13 mouse cellular contexts compared by ENCODE assay signal in the genomic region with DNA sequence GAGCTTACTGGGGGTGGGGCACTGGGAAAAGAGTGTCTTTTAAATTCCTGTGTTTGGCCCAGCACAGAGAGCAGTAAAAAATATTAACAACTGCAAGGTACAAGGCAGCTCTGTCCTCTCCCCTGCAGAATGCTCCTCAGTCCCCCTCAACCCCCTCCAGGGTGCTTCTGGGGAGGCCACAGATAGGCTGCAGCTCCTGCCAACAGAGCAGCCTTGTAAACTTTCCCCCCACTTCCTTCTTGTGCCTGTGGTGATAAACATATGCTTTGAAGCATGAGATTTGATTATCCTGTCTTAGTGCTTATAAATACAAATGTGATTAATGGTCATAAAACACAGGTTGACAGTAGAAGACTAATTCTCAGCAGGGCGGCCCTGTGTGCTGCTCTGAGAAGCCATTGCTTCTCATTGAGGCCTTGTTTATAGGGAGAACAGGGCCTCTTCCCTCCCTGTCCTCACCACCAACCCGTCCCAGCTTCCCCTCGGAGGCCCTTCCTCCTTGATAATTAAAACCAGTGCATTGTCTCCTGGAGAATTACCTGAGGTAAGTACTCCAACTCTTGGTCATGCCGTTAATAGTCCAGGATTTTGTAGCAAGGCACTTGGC. TPM values are rescaled to one million over a fixed set of nuclear protein-coding genes. Genes with fewer than 3 reads are reported as not detected.
A peak's percentile ranks its signal among the peaks of the same experiment; 100 is the strongest.
DNase-seq lines count a peak whose midpoint lies in the region; ATAC-seq and TF ChIP-seq lines count a peak whose summit lies in the region.
"Had no signal": no experiment of that assay in that cellular context is flagged by ENCODE, and none has a peak within 500 bp of the region (broad histone marks: within the 10 kb centered on the region; RNA-seq: fewer than 3 reads in every experiment).

No protein-coding gene starts in this region.

- H3K9ac ChIP-seq in kidney, postnatal 0 days (ENCODE audit: low read depth, low read length) = no peak overlapping the region
- no peak overlapping the region for H3K9ac ChIP-seq in hindbrain, postnatal 0 days (replicated peaks; ENCODE audit: low read length)
- H3K9ac ChIP-seq: forebrain, embryonic 15.5 days; limb, embryonic 12.5 days; stomach, embryonic 15.5 days had no signal

- no peak overlapping the region for H3K27ac ChIP-seq in kidney, postnatal 0 days
- no peak overlapping the region for H3K27ac ChIP-seq in kidney, adult 2 months (ENCODE audit: insufficient read depth, low read depth, low read length)
- no peak overlapping the region for H3K27ac ChIP-seq in embryonic facial prominence, embryonic 10.5 days (replicated peaks)
- H3K27ac ChIP-seq in hindbrain, postnatal 0 days = no peak overlapping the region; the same call in 1 of the 2 replicates
- H3K27ac ChIP-seq: forebrain, embryonic 15.5 days; limb, embryonic 12.5 days; stomach, embryonic 15.5 days had no signal

- H3K27me3 ChIP-seq in kidney, postnatal 0 days (ENCODE audit: insufficient read depth, low read length) = no peaks in the 10 kb centered on the region
- H3K27me3 ChIP-seq in kidney, adult 2 months (replicated peaks; ENCODE audit: control insufficient read depth, insufficient read depth, low read length) = no peaks in the 10 kb centered on the region
- 0 out of 2 replicates have a peak, but pooled peaks cover 5% of the 10 kb centered on the region for H3K27me3 ChIP-seq in embryonic facial prominence, embryonic 10.5 days (replicated peaks; ENCODE audit: low read depth, poor library complexity, severe bottlenecking)
- no peaks in the 10 kb centered on the region for H3K27me3 ChIP-seq in hindbrain, postnatal 0 days (ENCODE audit: insufficient read depth, low read length)
- H3K27me3 ChIP-seq: forebrain, embryonic 15.5 days; stomach, embryonic 15.5 days had no signal

- 45% methylated on average over 4 of the region's 4 CpGs for WGBS in kidney, postnatal 0 days
- WGBS in kidney, adult 2 months = 76% methylated on average over 4 of the region's 4 CpGs
- 20% methylated on average over 4 of the region's 4 CpGs for WGBS in embryonic facial prominence, embryonic 10.5 days
- 19% methylated on average over 4 of the region's 4 CpGs for WGBS in hindbrain, postnatal 0 days

- H3K9me3 ChIP-seq in kidney, postnatal 0 days (replicated peaks; ENCODE audit: low read length) = no peaks in the 10 kb centered on the region
- H3K9me3 ChIP-seq in embryonic facial prominence, embryonic 10.5 days = no peaks in the 10 kb centered on the region
- H3K9me3 ChIP-seq in hindbrain, postnatal 0 days (ENCODE audit: low read length) = no peaks in the 10 kb centered on the region
- H3K9me3 ChIP-seq: forebrain, embryonic 15.5 days; limb, embryonic 12.5 days; stomach, embryonic 15.5 days had no signal

- intact Hi-C loops in left cerebral cortex, postnatal 25 days (cut with DNase I) = no loop called here

- no peak overlapping the region for H3K4me3 ChIP-seq in kidney, postnatal 0 days (replicated peaks; ENCODE audit: low read depth, low read length)
- H3K4me3 ChIP-seq in kidney, adult 2 months (ENCODE audit: insufficient read depth, low read depth, low read length) = no peak overlapping the region
- H3K4me3 ChIP-seq in embryonic facial prominence, embryonic 10.5 days = no peak overlapping the region
- no peak overlapping the region for H3K4me3 ChIP-seq in hindbrain, postnatal 0 days (ENCODE audit: low read length)
- H3K4me3 ChIP-seq: forebrain, embryonic 15.5 days; limb, embryonic 12.5 days; stomach, embryonic 15.5 days had no signal

- peaks cover 6% of the 10 kb centered on the region; the same call in 1 of the 2 replicates for H3K4me1 ChIP-seq in kidney, postnatal 0 days (replicated peaks; ENCODE audit: insufficient read depth, low read length)
- H3K4me1 ChIP-seq in kidney, adult 2 months (ENCODE audit: control insufficient read depth, insufficient read depth, low read length) = no peaks in the 10 kb centered on the region
- peaks cover 24% of the 10 kb centered on the region for H3K4me1 ChIP-seq in embryonic facial prominence, embryonic 10.5 days
- 0 out of 2 replicates have a peak, but pooled peaks cover 4% of the 10 kb centered on the region for H3K4me1 ChIP-seq in hindbrain, postnatal 0 days (ENCODE audit: insufficient read depth, low read length)

- TF ChIP-seq POLR2A in kidney, adult 2 months (IDR thresholded peaks at IDR 0.05; ENCODE audit: low read depth, low read length) = no peak

- H3K36me3 ChIP-seq in kidney, postnatal 0 days (ENCODE audit: insufficient read depth, low read length) = no peaks in the 10 kb centered on the region
- no peaks in the 10 kb centered on the region for H3K36me3 ChIP-seq in kidney, adult 2 months (ENCODE audit: control insufficient read depth, insufficient read depth, low read length)
- H3K36me3 ChIP-seq in embryonic facial prominence, embryonic 10.5 days (replicated peaks) = no peaks in the 10 kb centered on the region
- H3K36me3 ChIP-seq in hindbrain, postnatal 0 days (ENCODE audit: insufficient read depth, low read length) = no peaks in the 10 kb centered on the region
- H3K36me3 ChIP-seq: forebrain, embryonic 15.5 days; limb, embryonic 12.5 days; stomach, embryonic 15.5 days had no signal

- ATAC-seq in kidney, postnatal 0 days (replicated peaks; ENCODE audit: low FRiP score, low read depth) = no peak
- no peak for ATAC-seq in hindbrain, postnatal 0 days
- ATAC-seq: forebrain, embryonic 15.5 days had no signal

- DNase-seq in adrenal gland, postnatal 10 days = peak; percentile 38
- no peak for DNase-seq in adrenal gland, postnatal 25 days
- peak; percentile 10 for DNase-seq in kidney, postnatal 0 days (ENCODE audit: low spot score)
- DNase-seq in kidney, adult 2 months = no peak
- peak; percentile 28 for DNase-seq in embryonic facial prominence, embryonic 10.5 days (ENCODE audit: low spot score)
- peak; percentile 27 for DNase-seq in hindbrain, postnatal 0 days (ENCODE audit: low spot score)
- no peak for DNase-seq in left cerebral cortex, postnatal 25 days (ENCODE audit: low spot score in 2 of 2)
- no peak for DNase-seq in yolk sac, embryonic 10.5 days (ENCODE audit: low spot score)
- DNase-seq: layer of hippocampus, adult 9-11 months; right cerebral cortex, postnatal 14 days had no signal

- no peak for TF ChIP-seq CTCF in kidney, postnatal 0 days (IDR thresholded peaks at IDR 0.05; ENCODE audit: low read depth)
- TF ChIP-seq CTCF in kidney, adult 2 months (conservative IDR thresholded peaks at IDR 0.05; ENCODE audit: insufficient read depth, insufficient read length, low read depth, low read length) = no peak
- no peak for TF ChIP-seq CTCF in hindbrain, postnatal 0 days (IDR thresholded peaks at IDR 0.05; ENCODE audit: low read depth)

- H3K4me2 ChIP-seq in kidney, postnatal 0 days (ENCODE audit: low read length) = no peak overlapping the region
- H3K4me2 ChIP-seq in hindbrain, postnatal 0 days (ENCODE audit: low read depth, low read length) = no peak overlapping the region
- H3K4me2 ChIP-seq: forebrain, embryonic 15.5 days; limb, embryonic 12.5 days; stomach, embryonic 15.5 days had no signal

RNA-seq across cellular contexts. Expression of gene Rora, which starts 41.4 kb away (rescaled TPM):
- total RNA-seq in adrenal gland, postnatal 10 days (2021) = 10 to 100 TPM; 44.1 to 60.6 TPM
- total RNA-seq in adrenal gland, postnatal 25 days (2021) = 90.7 and 114 TPM in 2 replicates
- polyA plus RNA-seq in kidney, postnatal 0 days (2015; fragmentation: Nextera tagmentation; extraction: Ambion mirVana) = 9.8 and 11.2 TPM in 2 replicates
- 15.5 and 18.2 TPM in 2 replicates for polyA plus RNA-seq in kidney, adult 2 months (2012; rRNA removed)
- polyA plus RNA-seq in embryonic facial prominence, embryonic 10.5 days (2016; fragmentation: Nextera tagmentation; extraction: Ambion mirVana) = 5.1 and 6.6 TPM in 2 replicates
- total RNA-seq in hindbrain, postnatal 0 days (2014; rRNA removed) = 27.5 and 30.0 TPM in 2 replicates
- 57.2 and 59.4 TPM in 2 replicates for polyA plus RNA-seq in hindbrain, postnatal 0 days (2015; fragmentation: Nextera tagmentation; extraction: Ambion mirVana)
- total RNA-seq in left cerebral cortex, postnatal 25 days (2021) = 10 to 100 TPM; 68.0 to 81.9 TPM

Comparison
In these comparisons a context has a peak if more than half of its experiments do, and no peak if none do; other contexts are left out.
1. DNase-seq: peak in adrenal gland, postnatal 10 days (single experiment), kidney, postnatal 0 days (single experiment), embryonic facial prominence, embryonic 10.5 days (single experiment) and hindbrain, postnatal 0 days (single experiment); none in adrenal gland, postnatal 25 days (single experiment), kidney, adult 2 months (single experiment), left cerebral cortex, postnatal 25 days (0 of 2) and yolk sac, embryonic 10.5 days (single experiment).